In the genomic region with DNA sequence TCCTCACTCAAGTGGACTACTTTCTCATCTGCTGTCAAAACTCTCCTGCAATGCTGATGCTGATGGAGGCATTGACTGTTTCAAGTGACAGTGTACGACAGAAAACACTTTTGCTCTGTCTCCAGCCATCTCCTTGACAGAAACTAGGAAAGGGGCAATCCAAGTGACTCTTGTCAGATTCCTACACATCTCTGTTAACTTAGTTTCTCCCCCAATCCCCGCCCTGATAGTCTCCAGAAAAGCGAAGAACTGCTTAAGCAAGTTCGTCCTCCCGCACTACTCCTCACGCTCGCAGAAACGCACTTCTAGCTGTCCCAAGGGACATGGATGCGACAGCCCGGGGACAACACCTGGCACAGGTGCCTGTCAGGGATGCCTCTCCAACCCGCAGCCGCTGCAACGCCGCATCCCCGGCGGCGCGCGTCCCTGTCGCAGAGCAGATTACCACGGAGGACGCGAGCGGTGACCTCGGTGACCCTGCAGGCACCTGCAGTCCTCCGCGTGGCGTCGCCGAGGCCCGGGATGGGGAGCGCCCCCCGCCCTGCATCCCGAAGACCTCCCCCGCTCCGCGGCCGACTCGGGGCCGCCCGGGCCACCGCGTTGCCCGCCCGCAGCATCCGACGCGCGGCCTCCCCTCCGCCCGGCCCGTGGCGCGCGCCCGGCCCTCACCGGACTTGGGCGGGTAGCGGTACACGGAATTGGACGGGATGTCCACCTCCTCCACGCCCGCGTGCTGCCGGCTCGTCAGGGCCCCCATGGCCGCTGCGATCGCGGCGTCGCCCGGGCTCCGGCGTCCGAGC, we compare ENCODE assay signal across 1 mouse cellular context.
TF ChIP-seq lines count a peak whose summit lies in the region.

No protein-coding gene starts in this region.

TF ChIP-seq in ES-E14, 5 proteins besides CTCF, POLR2A, EP300 and RAD21:
- TF ChIP-seq MAFK (IDR thresholded peaks at IDR 0.05; ENCODE audit: insufficient read depth, low read depth, low read length), result no peak
- TF ChIP-seq ZC3H11A (IDR thresholded peaks at IDR 0.05; ENCODE audit: borderline replicate concordance, low read depth, low read length), result no peak
- TF ChIP-seq HCFC1 (IDR thresholded peaks at IDR 0.05; ENCODE audit: borderline replicate concordance, insufficient read depth, low read length), result no peak
- TF ChIP-seq CHD2 (IDR thresholded peaks at IDR 0.05; ENCODE audit: low read depth, low read length), result no peak
- TF ChIP-seq ZNF384 (IDR thresholded peaks at IDR 0.05; ENCODE audit: low read depth, low read length), result no peak
